Mouse (Mus musculus) embryonic fibroblast, embryonic 13.5 days (primary cell): ENCODE results near the gene Cuedc1.

Source experiments
- CTCF ChIP-seq: IDR thresholded peaks from 2 replicates; pipeline ENCODE4 v1.5.1; 2011; ENCODE audit warnings: mild to moderate bottlenecking, control low read depth, low read length, moderate library complexity, borderline replicate concordance; ENCODE audit not compliant: insufficient read depth
- POLR2A ChIP-seq: IDR thresholded peaks from 2 replicates; pipeline ENCODE4 v1.6.1; 2011; ENCODE audit warnings: low read depth, mild to moderate bottlenecking, control low read depth, low read length, moderate library complexity

DNA sequence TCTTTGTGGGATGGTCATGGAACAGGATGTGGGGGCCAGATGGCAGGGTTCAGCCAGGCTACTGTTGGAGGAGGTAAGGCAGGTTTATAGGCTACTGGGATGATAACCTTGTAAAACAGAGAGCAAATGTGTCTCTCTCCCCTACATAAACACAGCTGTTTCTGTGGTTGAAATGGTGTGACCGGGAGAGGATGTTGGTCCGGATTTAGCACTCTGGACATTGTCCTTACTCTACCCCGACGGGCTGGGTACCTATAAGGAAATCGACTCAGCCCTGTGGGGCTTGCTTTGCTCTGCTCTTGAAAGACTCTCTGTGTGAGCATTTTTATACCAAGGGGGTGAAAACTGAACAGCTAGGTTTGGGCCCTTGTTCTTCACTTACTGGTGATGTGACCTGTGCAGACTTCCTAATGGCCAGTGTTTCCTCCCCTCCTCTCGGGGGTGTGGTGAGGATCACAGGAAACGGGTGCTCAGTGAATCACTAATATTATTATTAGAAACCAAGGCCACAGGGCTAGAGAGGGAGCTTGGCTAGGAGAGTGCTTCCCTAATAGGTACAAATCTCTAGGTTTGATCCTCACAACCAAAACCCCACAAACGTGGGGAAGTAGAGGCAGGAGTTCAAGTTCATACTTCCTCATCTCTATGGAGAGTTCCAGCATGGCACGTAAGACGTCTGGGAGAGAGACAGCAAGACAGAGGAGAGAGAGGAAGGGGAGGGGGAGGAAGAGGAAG is 19.7 kb downstream of the Cuedc1 start:
- no peak for TF ChIP-seq CTCF
- TF ChIP-seq POLR2A = 0 out of 2 replicates have a peak, but pooled peaks have one; percentile 24
